Mouse (Mus musculus) small intestine, adult 2 months (tissue): ENCODE data around the gene Sphkap. TPM values are rescaled to one million over a fixed set of nuclear protein-coding genes. Genes with fewer than 3 reads are reported as not detected.

Experiments
- H3K27ac ChIP-seq: fragments of 200-500 bp; 2 replicates; pipeline ENCODE4 v1.5.1; 2012; ENCODE audit warnings: low read depth, low read length, control low read depth, inconsistent platforms; ENCODE audit not compliant: insufficient read depth
- H3K27me3 ChIP-seq: fragments of 200-500 bp; 2 replicates; pipeline ENCODE4 v1.6.1; 2012; ENCODE audit warnings: mild to moderate bottlenecking, moderate library complexity, low read length, inconsistent platforms; ENCODE audit not compliant: control insufficient read depth, insufficient read depth
- H3K36me3 ChIP-seq: fragments of 200-500 bp; 2 replicates; pipeline ENCODE4 v1.6.1; 2012; ENCODE audit warnings: mild to moderate bottlenecking, low read length, control low read depth, inconsistent platforms; ENCODE audit not compliant: control insufficient read depth, insufficient read depth
- H3K4me1 ChIP-seq: fragments of 200-500 bp; 2 replicates; pipeline ENCODE4 v1.6.1; 2012; ENCODE audit warnings: low read length, inconsistent platforms, mixed read lengths; ENCODE audit not compliant: control insufficient read depth, insufficient read depth, insufficient read length
- H3K4me3 ChIP-seq: fragments of 200-500 bp; 2 replicates; pipeline ENCODE4 v1.5.1; 2012; ENCODE audit warnings: low read depth, mild to moderate bottlenecking, control low read depth, inconsistent platforms, low read length, moderate library complexity
- CTCF ChIP-seq: fragments of 200-500 bp; IDR thresholded peaks from 2 replicates; pipeline ENCODE4 v1.5.1; 2012; ENCODE audit warnings: low read depth, mild to moderate bottlenecking, control low read depth, inconsistent platforms, low read length, moderate library complexity, mixed read lengths; ENCODE audit not compliant: insufficient replicate concordance, insufficient read length; ENCODE audit errors: extremely low read depth
- POLR2A ChIP-seq: fragments of 200-500 bp; IDR thresholded peaks from 2 replicates; pipeline ENCODE4 v1.6.1; 2012; ENCODE audit warnings: low read depth, mild to moderate bottlenecking, control low read depth, inconsistent platforms, low read length, moderate library complexity
- WGBS: fragments of 180-500 bp; shearing (Covaris S2); methylation state at CpG from one replicate; pipeline ENCODE4 v1.1.7; 2018; 5-methylcytosine and 5-hydroxymethylcytosine counted together
- polyA plus RNA-seq: library from polyadenylated mRNA; depleted of rRNA; stranded (reverse); fragments of >200 nt; gene quantifications from 2 replicates; pipeline ENCODE4 v1.2.3, GENCODE M21; 2012; rRNA removed

Sphkap gene
- 0.06 and 0.14 TPM in 2 replicates for polyA plus RNA-seq

- TF ChIP-seq CTCF (no peak), POLR2A (no peak)
- Histone ChIP-seq H3K36me3 (no peaks in the 10 kb centered on the region), H3K4me3 (peak within 1 kb of the TSS; percentile 8; the same call in 1 of the 2 replicates), H3K27ac (no peak within 1 kb of the TSS), H3K27me3 (no peaks in the 10 kb centered on the region), H3K4me1 (no peaks in the 10 kb centered on the region)
- 6% methylated on average over 16 of the region's 16 CpGs for WGBS
These were observed at the start of gene Sphkap for GRCm38 (mm10) chr1:83408021-83408464. Sphkap (minus strand) TSS chr1:83408200.

- 78% methylated on average over 5 of the region's 5 CpGs for WGBS
- no peak for TF ChIP-seq CTCF
- TF ChIP-seq POLR2A = no peak
- H3K4me1 ChIP-seq = no peaks in the 10 kb centered on the region
- no peaks in the 10 kb centered on the region for H3K36me3 ChIP-seq
- H3K27ac ChIP-seq = no peak overlapping the region
- no peaks in the 10 kb centered on the region for H3K27me3 ChIP-seq
- H3K4me3 ChIP-seq = no peak overlapping the region
These were observed 43.3 kb upstream of the Sphkap start for GRCm38 (mm10) chr1:83451291-83451690.

DNA sequence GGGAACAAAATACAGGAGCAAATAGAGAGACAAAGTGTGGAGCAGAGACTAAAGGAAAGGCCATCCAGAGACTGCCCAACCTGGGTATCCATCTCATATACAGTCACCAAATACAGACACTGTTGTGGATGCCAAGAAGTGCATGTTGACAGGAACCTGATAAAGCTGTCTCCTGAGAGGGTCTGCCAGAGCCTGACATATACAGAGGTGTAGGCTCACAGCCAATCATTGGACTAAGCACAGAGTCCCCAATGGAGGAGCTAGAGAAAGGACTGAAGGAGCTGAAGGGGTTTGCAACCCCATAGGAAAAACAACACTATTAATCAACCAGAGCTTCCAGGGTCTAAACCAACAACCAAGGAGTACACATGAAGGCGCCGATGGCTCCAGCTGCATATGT is 32.4 kb upstream of the Sphkap start:
- Histone ChIP-seq H3K27ac (no peak overlapping the region), H3K4me1 (no peaks in the 10 kb centered on the region), H3K4me3 (no peak overlapping the region), H3K27me3 (no peaks in the 10 kb centered on the region), H3K36me3 (no peaks in the 10 kb centered on the region)
- TF ChIP-seq CTCF (no peak), POLR2A (no peak)
- 86% methylated on average over 2 of the region's 2 CpGs for WGBS

GRCm38 (mm10) chr1:83433932-83434331 is 25.9 kb upstream of the Sphkap start:
- Histone ChIP-seq H3K4me1 (no peaks in the 10 kb centered on the region), H3K36me3 (no peaks in the 10 kb centered on the region), H3K27me3 (no peaks in the 10 kb centered on the region), H3K4me3 (no peak overlapping the region), H3K27ac (no peak overlapping the region)
- TF ChIP-seq POLR2A (no peak), CTCF (no peak)
- WGBS = 92% methylated on average over 3 of the region's 3 CpGs

DNA sequence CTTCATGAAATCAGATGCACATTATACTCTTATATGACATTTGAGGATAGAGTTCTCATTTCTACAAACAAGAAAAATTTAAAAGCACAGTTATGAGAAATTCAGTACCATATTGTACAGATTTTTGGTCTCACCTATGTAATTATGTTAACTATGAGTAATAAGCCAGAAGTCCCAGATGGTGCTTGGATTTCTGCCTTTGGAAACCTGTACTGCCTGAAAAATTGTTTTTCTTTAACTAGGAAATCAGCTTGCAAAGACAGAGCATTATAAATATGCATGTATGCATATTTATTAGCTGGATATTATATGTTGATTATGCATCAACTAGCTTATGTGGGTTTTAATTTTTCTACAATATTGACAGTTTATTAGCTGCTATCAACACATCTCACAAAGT is 21.9 kb upstream of the Sphkap start:
- Histone ChIP-seq H3K36me3 (no peaks in the 10 kb centered on the region), H3K27me3 (no peaks in the 10 kb centered on the region), H3K4me3 (no peak overlapping the region), H3K27ac (no peak overlapping the region), H3K4me1 (no peaks in the 10 kb centered on the region)
- TF ChIP-seq POLR2A = no peak
- TF ChIP-seq CTCF = no peak

DNA sequence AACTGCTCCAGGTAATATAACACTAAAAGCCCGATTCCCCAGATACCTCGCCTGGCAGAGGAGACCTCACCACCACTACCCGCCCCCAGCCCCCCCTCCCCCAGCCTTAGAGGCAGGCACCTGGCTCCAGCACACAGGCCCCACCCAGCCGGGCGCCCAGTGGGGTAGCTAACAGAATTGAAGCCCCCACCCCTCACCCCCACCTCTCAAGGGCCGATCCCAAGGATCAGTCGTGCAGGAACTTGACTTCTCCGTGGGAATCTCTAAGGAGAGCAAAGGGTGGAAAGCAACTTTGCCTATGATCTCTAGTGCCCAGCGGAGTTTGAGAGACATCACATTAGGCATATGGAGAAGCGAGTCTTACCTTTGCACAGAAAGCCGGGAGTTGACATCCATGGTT is 384 bp downstream of the Sphkap start:
- H3K27me3 ChIP-seq = no peaks in the 10 kb centered on the region
- H3K36me3 ChIP-seq = no peaks in the 10 kb centered on the region
- WGBS = 3% methylated on average over 11 of the region's 11 CpGs
- no peak for TF ChIP-seq CTCF
- TF ChIP-seq POLR2A = no peak
- H3K27ac ChIP-seq = no peak overlapping the region
- no peaks in the 10 kb centered on the region for H3K4me1 ChIP-seq
- no peak overlapping the region for H3K4me3 ChIP-seq

DNA sequence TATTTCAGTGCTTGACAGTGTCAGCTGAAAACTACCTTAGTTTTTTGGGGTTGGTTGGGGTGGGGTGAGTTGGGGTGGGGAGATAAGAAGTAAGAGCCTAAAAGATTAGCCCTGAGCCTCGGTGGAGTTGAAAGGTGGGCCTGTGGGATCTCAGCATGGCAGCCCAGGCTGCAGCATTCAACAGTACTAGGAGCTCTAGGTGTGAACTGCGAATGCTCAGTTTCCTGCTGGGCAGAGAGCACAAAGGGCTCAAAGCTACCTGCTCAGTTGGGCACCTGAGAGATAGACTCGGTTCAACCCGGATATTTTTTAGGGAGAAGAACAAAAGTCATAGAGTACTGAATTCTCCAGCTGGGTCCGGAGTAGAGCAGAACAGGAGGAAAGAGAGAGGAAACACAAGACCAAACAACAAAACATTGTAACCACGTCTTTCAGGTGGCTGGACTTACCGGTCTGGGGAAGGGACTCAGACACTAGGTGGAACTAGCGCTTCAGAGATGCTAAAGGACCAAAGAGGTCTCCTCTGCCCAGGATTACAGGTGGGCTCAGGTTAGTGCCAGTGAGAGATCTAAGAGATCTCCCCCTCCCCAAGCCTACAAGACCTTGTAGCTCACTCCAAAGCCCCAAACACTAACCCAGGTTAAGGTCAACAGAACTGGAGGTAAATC is 984 bp downstream of the Sphkap start:
- no peaks in the 10 kb centered on the region for H3K36me3 ChIP-seq

More for the DNA sequence above, 984 bp downstream of the Sphkap start:
- no peak for TF ChIP-seq POLR2A
- no peak for TF ChIP-seq CTCF
- WGBS = 17% methylated on average over 8 of the region's 8 CpGs
- H3K4me1 ChIP-seq = no peaks in the 10 kb centered on the region
- H3K27ac ChIP-seq = no peak overlapping the region
- no peak overlapping the region for H3K4me3 ChIP-seq
- no peaks in the 10 kb centered on the region for H3K27me3 ChIP-seq
